Mouse (Mus musculus): ENCODE measurements around the gene March10. TPM values are rescaled to one million over a fixed set of nuclear protein-coding genes. Genes with fewer than 3 reads are reported as not detected.
A peak's percentile ranks its signal among the peaks of the same experiment; 100 is the strongest.

The March10 gene
- not detected for total RNA-seq (2021)
- long read RNA-seq, experiment 1, result 0 reads
- long read RNA-seq, experiment 2, partial matches to known transcripts, result 0 of 1 reads
- long read RNA-seq, experiment 2, other reads (novel, unspliced or antisense), result 1 of 1 reads

- DNase-seq, result peak; percentile 41
- intact Hi-C loops (cut with DNase I), result no loop called here
Observed at GRCm38 (mm10) chr11:105456497-105456907, at the start of gene March10. Gene March10 (minus strand): TSS chr11:105456735.

GRCm38 (mm10) chr11:105506322-105506721, 49.8 kb upstream of the March10 start:
- DNase-seq, result no peak

GRCm38 (mm10) chr11:105505038-105505437, 48.5 kb upstream of the March10 start:
- no peak for DNase-seq
- intact Hi-C loops (cut with DNase I), result no loop called here

More at GRCm38 (mm10) chr11:105506322-105506721, 49.8 kb upstream of the March10 start:
- intact Hi-C loops (cut with DNase I), result no loop called here

GRCm38 (mm10) chr11:105502311-105502710, 45.8 kb upstream of the March10 start:
- no peak for DNase-seq
- intact Hi-C loops (cut with DNase I), result no loop called here

- intact Hi-C loops (cut with DNase I), result no loop called here
- no peak for DNase-seq
Observed at GRCm38 (mm10) chr11:105497505-105497904, 41.0 kb upstream of the March10 start.

GRCm38 (mm10) chr11:105496665-105497064, 40.1 kb upstream of the March10 start:
- DNase-seq, result no peak
- intact Hi-C loops (cut with DNase I), result no loop called here

GRCm38 (mm10) chr11:105495591-105496270, 39.2 kb upstream of the March10 start:
- peak in 1 of 2 experiments; percentile 26 for DNase-seq
- intact Hi-C loops (cut with DNase I), result no loop called here

GRCm38 (mm10) chr11:105494786-105495369, 38.3 kb upstream of the March10 start:
- intact Hi-C loops (cut with DNase I), result no loop called here
- DNase-seq, result peak in 1 of 2 experiments; percentile 22

GRCm38 (mm10) chr11:105492392-105492791, 35.9 kb upstream of the March10 start:
- intact Hi-C loops (cut with DNase I), result no loop called here
- DNase-seq, result no peak

- intact Hi-C loops (cut with DNase I), result no loop called here
- DNase-seq, result no peak
Observed at GRCm38 (mm10) chr11:105490971-105491370, 34.4 kb upstream of the March10 start.

GRCm38 (mm10) chr11:105485412-105485811, 28.9 kb upstream of the March10 start:
- DNase-seq, result no peak

GRCm38 (mm10) chr11:105484993-105485392, 28.5 kb upstream of the March10 start:
- intact Hi-C loops (cut with DNase I), result no loop called here
- no peak for DNase-seq

More at GRCm38 (mm10) chr11:105485412-105485811, 28.9 kb upstream of the March10 start:
- intact Hi-C loops (cut with DNase I), result no loop called here

- DNase-seq, result no peak
- intact Hi-C loops (cut with DNase I), result no loop called here
Observed at GRCm38 (mm10) chr11:105482747-105483146, 26.2 kb upstream of the March10 start.

GRCm38 (mm10) chr11:105474746-105475145, 18.2 kb upstream of the March10 start:
- no peak for DNase-seq
- intact Hi-C loops (cut with DNase I), result no loop called here

- intact Hi-C loops (cut with DNase I), result no loop called here
- DNase-seq, result no peak
Observed at GRCm38 (mm10) chr11:105474352-105474736, 17.8 kb upstream of the March10 start.

GRCm38 (mm10) chr11:105473716-105474351, 17.3 kb upstream of the March10 start:
- intact Hi-C loops (cut with DNase I), result no loop called here
- DNase-seq, result no peak

GRCm38 (mm10) chr11:105472610-105473009, 16.1 kb upstream of the March10 start:
- intact Hi-C loops (cut with DNase I), result no loop called here

GRCm38 (mm10) chr11:105470896-105471295, 14.4 kb upstream of the March10 start:
- DNase-seq, result no peak
- intact Hi-C loops (cut with DNase I), result no loop called here

More at GRCm38 (mm10) chr11:105472610-105473009, 16.1 kb upstream of the March10 start:
- DNase-seq, result no peak

GRCm38 (mm10) chr11:105469561-105469960, 13.0 kb upstream of the March10 start:
- intact Hi-C loops (cut with DNase I), result no loop called here

GRCm38 (mm10) chr11:105469091-105469507, 12.6 kb upstream of the March10 start:
- intact Hi-C loops (cut with DNase I), result no loop called here
- no peak for DNase-seq

More at GRCm38 (mm10) chr11:105469561-105469960, 13.0 kb upstream of the March10 start:
- no peak for DNase-seq

GRCm38 (mm10) chr11:105468436-105468835, 11.9 kb upstream of the March10 start:
- intact Hi-C loops (cut with DNase I), result no loop called here
- DNase-seq, result no peak
